Mouse (Mus musculus): ENCODE measurements around the gene Rfx1. TPM values are rescaled to one million over a fixed set of nuclear protein-coding genes. Genes with fewer than 3 reads are reported as not detected.

Rfx1 gene
- total and polyA plus RNA-seq, 2 experiments from 2014 or later: 8.8 to 28.4 TPM

GRCm38 (mm10) chr8:84084341-84085115, 17.9 kb downstream of the Rfx1 start:
- Histone ChIP-seq H3K27ac (ENCODE audit: low read depth, low read length) (no peak overlapping the region), H3K4me2 (ENCODE audit: low read depth, low read length, poor library complexity, severe bottlenecking) (no peak overlapping the region), H3K4me3 (ENCODE audit: low read depth, low read length) (no peak overlapping the region), H3K27me3 (ENCODE audit: insufficient read depth, low read length) (no peaks in the 10 kb centered on the region), H3K9ac (replicated peaks; ENCODE audit: low read length, poor library complexity, severe bottlenecking) (no peak overlapping the region), H3K36me3 (ENCODE audit: insufficient read depth, low read length) (peaks cover 82% of the 10 kb centered on the region), H3K4me1 (ENCODE audit: insufficient read depth, low read length) (no peaks in the 10 kb centered on the region), H3K9me3 (ENCODE audit: low read length) (no peaks in the 10 kb centered on the region)
- 34% methylated on average over 42 of the region's 42 CpGs for WGBS
- ATAC-seq (ENCODE audit: low FRiP score) (no peak), DNase-seq (ENCODE audit: low spot score) (no peak)
- TF ChIP-seq CTCF (IDR thresholded peaks at IDR 0.05): no peak

- Histone ChIP-seq H3K9ac (replicated peaks; ENCODE audit: low read length, poor library complexity, severe bottlenecking) (no peak overlapping the region), H3K9me3 (ENCODE audit: low read length) (no peaks in the 10 kb centered on the region), H3K27me3 (ENCODE audit: insufficient read depth, low read length) (no peaks in the 10 kb centered on the region), H3K27ac (ENCODE audit: low read depth, low read length) (no peak overlapping the region), H3K4me1 (ENCODE audit: insufficient read depth, low read length) (no peaks in the 10 kb centered on the region), H3K36me3 (ENCODE audit: insufficient read depth, low read length) (peaks cover 82% of the 10 kb centered on the region), H3K4me2 (ENCODE audit: low read depth, low read length, poor library complexity, severe bottlenecking) (no peak overlapping the region), H3K4me3 (ENCODE audit: low read depth, low read length) (no peak overlapping the region)
- DNase-seq (ENCODE audit: low spot score) (no peak), ATAC-seq (ENCODE audit: low FRiP score) (no peak)
- no peak for TF ChIP-seq CTCF (IDR thresholded peaks at IDR 0.05)
- 91% methylated on average over 7 of the region's 7 CpGs for WGBS
Measured at GRCm38 (mm10) chr8:84087156-84087555, 20.5 kb downstream of the Rfx1 start.

GRCm38 (mm10) chr8:84087821-84088220, 21.2 kb downstream of the Rfx1 start:
- ATAC-seq (ENCODE audit: low FRiP score) (no peak), DNase-seq (ENCODE audit: low spot score) (no peak)
- H3K36me3 ChIP-seq (ENCODE audit: insufficient read depth, low read length): peaks cover 81% of the 10 kb centered on the region
- no peak overlapping the region for H3K4me3 ChIP-seq (ENCODE audit: low read depth, low read length)
- WGBS: 96% methylated on average over 14 of the region's 14 CpGs
- H3K4me1 ChIP-seq (ENCODE audit: insufficient read depth, low read length): no peaks in the 10 kb centered on the region
- H3K9ac ChIP-seq (replicated peaks; ENCODE audit: low read length, poor library complexity, severe bottlenecking): no peak overlapping the region
- no peak overlapping the region for H3K27ac ChIP-seq (ENCODE audit: low read depth, low read length)
- no peaks in the 10 kb centered on the region for H3K9me3 ChIP-seq (ENCODE audit: low read length)
- TF ChIP-seq CTCF (IDR thresholded peaks at IDR 0.05): no peak
- H3K27me3 ChIP-seq (ENCODE audit: insufficient read depth, low read length): no peaks in the 10 kb centered on the region
- H3K4me2 ChIP-seq (ENCODE audit: low read depth, low read length, poor library complexity, severe bottlenecking): no peak overlapping the region

- Histone ChIP-seq H3K27me3 (ENCODE audit: insufficient read depth, low read length) (no peaks in the 10 kb centered on the region), H3K4me1 (ENCODE audit: insufficient read depth, low read length) (no peaks in the 10 kb centered on the region), H3K4me2 (ENCODE audit: low read depth, low read length, poor library complexity, severe bottlenecking) (no peak overlapping the region), H3K36me3 (ENCODE audit: insufficient read depth, low read length) (peaks cover 80% of the 10 kb centered on the region), H3K9me3 (ENCODE audit: low read length) (no peaks in the 10 kb centered on the region), H3K4me3 (ENCODE audit: low read depth, low read length) (no peak overlapping the region), H3K27ac (ENCODE audit: low read depth, low read length) (no peak overlapping the region), H3K9ac (replicated peaks; ENCODE audit: low read length, poor library complexity, severe bottlenecking) (no peak overlapping the region)
- no peak for ATAC-seq (ENCODE audit: low FRiP score)
- no peak for DNase-seq (ENCODE audit: low spot score)
- TF ChIP-seq CTCF (IDR thresholded peaks at IDR 0.05): no peak
- WGBS: 87% methylated on average over 9 of the region's 9 CpGs
Measured at GRCm38 (mm10) chr8:84089277-84089676, 22.6 kb downstream of the Rfx1 start.

GRCm38 (mm10) chr8:84090585-84090984, 24.0 kb downstream of the Rfx1 start:
- Histone ChIP-seq H3K4me1 (ENCODE audit: insufficient read depth, low read length) (no peaks in the 10 kb centered on the region), H3K27ac (ENCODE audit: low read depth, low read length) (no peak overlapping the region), H3K9ac (replicated peaks; ENCODE audit: low read length, poor library complexity, severe bottlenecking) (no peak overlapping the region), H3K4me2 (ENCODE audit: low read depth, low read length, poor library complexity, severe bottlenecking) (no peak overlapping the region), H3K27me3 (ENCODE audit: insufficient read depth, low read length) (no peaks in the 10 kb centered on the region), H3K36me3 (ENCODE audit: insufficient read depth, low read length) (peaks cover 80% of the 10 kb centered on the region), H3K4me3 (ENCODE audit: low read depth, low read length) (no peak overlapping the region), H3K9me3 (ENCODE audit: low read length) (no peaks in the 10 kb centered on the region)
- TF ChIP-seq CTCF (IDR thresholded peaks at IDR 0.05): no peak
- no peak for ATAC-seq (ENCODE audit: low FRiP score)
- 90% methylated on average over 8 of the region's 8 CpGs for WGBS
- no peak for DNase-seq (ENCODE audit: low spot score)

GRCm38 (mm10) chr8:84096061-84096460, 29.4 kb downstream of the Rfx1 start:
- 69% methylated on average over 8 of the region's 8 CpGs for WGBS
- H3K36me3 ChIP-seq (ENCODE audit: insufficient read depth, low read length): peaks cover 69% of the 10 kb centered on the region
- H3K4me1 ChIP-seq (ENCODE audit: insufficient read depth, low read length): no peaks in the 10 kb centered on the region
- H3K27me3 ChIP-seq (ENCODE audit: insufficient read depth, low read length): no peaks in the 10 kb centered on the region
- DNase-seq (ENCODE audit: low spot score): no peak
- H3K27ac ChIP-seq (ENCODE audit: low read depth, low read length): no peak overlapping the region
- H3K4me2 ChIP-seq (ENCODE audit: low read depth, low read length, poor library complexity, severe bottlenecking): no peak overlapping the region
- no peaks in the 10 kb centered on the region for H3K9me3 ChIP-seq (ENCODE audit: low read length)
- 0 out of 2 replicates have a peak, but pooled peaks have one; percentile 3 for ATAC-seq (ENCODE audit: low FRiP score)
- TF ChIP-seq CTCF (IDR thresholded peaks at IDR 0.05): no peak
- no peak overlapping the region for H3K9ac ChIP-seq (replicated peaks; ENCODE audit: low read length, poor library complexity, severe bottlenecking)
- no peak overlapping the region for H3K4me3 ChIP-seq (ENCODE audit: low read depth, low read length)
